Mouse (Mus musculus) spleen, postnatal 10 days (tissue): ENCODE measurements around the gene Gm43552.
A peak's percentile ranks its signal among the peaks of the same experiment; 100 is the strongest.
"Not testable (repeated sequence)": the region's sequence is repeated elsewhere in the genome, so short reads cannot be mapped to it uniquely, and the experiment has no call there.

Experiments
- DNase-seq, 2 experiments: peaks; one replicate each; pipeline ENCODE4 v3.0.0; 2021 to 2022; ENCODE audit warnings: low spot score in 2 of 2

The Gm43552 gene

DNA sequence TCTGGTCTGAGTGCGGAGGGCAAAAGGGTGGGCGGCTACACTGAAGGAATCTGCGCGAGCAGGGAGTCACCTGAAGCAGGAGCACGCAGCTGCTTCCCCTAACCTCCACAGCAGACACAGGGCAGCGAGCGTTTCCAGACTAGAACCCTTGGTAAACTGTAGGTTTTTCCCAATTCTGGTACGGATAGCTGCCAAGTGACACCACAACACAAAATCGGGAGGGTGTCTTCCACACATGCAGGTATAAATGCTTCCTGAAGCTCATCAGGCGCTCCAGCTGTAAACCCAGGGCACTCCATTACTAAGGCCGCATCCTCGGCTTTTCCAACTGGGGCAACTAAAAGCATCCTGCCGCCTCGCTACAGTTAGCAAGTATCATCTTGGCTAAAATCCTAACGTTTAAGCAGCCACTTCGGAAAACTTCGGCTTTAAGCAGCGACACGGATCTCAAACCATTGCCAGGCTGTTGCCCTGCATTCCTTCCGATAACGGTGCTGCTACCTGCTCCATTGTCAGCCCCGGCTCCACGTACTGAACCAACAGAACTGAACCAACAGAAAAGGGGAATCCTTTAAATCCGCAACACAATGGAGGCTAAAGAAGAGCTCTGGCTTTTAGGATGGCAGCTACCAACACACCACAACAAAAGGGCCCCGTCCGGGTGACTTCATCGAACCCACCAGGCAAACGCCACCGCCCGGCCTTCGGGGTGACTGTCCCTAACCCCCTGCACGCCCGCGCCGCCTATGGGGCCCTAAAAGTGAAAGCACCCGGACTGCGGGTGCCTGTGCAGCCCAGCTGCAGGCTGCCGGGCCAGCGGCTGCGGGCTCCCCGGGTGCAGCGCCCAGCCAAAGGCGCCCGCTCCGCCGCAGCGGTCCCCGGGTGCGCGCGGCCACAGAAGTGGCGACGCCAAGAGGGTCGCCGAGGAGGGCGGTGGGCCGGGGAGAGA, 592 bp downstream of the Gm43552 start:
- peak; percentile 70 to 85 for DNase-seq

DNA sequence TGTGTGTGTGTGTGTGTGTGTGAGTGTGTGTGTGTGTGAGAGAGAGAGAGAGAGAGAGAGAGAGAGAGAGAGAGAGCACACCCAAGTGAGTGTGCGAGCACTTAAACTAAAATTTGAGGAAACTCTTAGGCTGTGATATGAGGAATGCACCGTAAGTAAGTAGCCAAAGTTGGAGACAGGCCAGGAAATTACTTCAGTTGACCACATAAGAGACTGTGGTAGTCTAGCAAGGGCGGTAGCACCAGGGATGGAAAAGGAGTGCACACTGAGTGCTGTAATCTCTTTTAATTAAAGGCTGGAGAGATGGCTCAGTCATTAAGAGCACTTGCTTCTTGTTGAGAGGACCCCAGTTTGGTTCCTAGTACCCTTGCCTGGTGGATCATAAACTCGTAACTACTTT, 2.8 kb downstream of the Gm43552 start:
- DNase-seq: no peak

DNA sequence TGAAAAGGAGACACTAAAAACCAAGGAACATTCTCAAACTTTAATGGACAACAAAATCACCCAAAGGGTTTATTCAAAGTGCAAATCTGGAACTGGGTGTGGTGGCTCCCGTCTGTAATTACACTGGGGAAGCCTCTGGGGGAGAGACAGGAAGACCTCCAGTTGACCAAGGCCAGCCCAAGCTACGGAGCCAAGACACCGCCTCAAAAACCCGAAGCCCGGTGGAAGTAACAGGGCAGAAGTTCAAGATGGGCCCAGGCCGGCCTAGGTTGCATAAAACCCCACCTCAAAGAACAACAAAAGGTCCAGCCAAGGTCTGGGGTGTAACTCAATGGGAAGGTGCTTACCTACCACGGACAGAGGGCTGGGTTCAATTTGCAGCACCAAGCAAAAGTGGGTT, 3.9 kb downstream of the Gm43552 start:
- DNase-seq: peak in 1 of 2 experiments; percentile 25

DNA sequence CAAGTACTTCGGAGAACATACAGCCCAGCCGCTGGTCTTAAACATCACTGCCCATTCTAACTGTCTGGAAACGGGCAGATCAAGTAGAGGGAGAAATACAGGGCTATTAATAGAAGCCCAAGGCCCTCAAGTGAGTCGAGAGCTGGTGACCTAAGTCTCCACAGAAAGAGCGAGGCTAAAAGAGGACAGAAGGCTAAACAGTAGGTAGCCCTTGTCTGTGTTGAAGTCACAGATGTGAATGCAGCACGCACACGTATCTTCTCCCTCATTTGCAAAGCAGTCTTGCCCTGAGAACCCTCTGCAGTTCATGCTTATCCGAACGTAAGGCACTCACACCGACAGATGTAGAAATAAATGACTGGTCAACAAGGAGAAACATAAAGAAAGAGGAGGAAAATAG, 5.3 kb downstream of the Gm43552 start:
- no peak for DNase-seq

DNA sequence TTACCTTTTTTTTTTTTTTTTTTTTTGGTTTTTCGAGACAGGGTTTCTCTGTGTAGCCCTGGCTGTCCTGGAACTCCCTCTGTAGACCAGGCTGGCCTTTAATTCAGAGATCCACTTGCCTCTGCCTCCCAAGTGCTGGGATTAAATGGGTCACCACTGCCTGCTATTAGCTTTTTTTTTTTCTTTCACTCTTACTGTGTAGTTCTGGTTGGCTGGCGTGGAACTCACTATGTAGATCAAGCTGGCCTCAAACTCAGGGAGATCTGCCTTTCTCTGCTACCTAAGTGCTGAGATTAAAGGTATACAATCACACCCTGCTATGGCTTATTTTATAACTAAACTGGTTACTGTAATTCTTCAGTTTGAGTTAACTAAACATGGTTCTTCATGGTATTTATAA, 6.1 kb downstream of the Gm43552 start:
- DNase-seq: no peak

DNA sequence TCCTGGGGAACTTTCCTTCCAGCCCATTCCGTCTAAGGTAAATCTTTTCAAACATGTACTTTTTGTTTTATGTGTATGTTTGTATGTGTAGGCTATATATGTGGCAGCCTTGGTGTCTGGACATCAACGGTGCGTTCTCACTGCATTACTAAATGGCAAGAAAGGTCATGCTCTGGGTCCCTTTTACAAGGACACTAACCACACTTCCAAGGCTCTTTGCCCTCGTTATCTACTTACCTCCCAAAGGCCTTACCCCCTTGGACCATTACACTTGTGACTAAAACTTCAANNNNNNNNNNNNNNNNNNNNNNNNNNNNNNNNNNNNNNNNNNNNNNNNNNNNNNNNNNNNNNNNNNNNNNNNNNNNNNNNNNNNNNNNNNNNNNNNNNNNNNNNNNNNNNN, 9.6 kb downstream of the Gm43552 start:
- DNase-seq: no peak

DNA sequence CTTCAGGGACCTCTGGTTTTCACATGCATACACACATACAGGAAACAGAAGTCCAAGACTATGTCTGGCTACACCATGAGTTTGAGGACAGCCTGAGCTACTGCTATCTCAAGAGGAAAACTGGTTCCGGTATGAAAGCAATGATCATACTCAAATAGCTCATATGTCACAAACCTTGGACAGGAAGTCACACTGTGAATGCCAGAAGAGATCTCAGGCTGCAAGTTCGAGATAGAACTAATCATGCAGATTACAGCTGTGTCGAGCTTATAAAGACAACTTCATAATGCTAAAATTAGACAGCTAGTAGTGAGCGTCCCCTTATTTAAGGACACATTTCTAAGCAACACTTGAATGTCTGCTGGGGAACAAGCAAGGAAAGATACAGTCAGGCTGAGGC, 12.1 kb downstream of the Gm43552 start:
- DNase-seq: no peak

DNA sequence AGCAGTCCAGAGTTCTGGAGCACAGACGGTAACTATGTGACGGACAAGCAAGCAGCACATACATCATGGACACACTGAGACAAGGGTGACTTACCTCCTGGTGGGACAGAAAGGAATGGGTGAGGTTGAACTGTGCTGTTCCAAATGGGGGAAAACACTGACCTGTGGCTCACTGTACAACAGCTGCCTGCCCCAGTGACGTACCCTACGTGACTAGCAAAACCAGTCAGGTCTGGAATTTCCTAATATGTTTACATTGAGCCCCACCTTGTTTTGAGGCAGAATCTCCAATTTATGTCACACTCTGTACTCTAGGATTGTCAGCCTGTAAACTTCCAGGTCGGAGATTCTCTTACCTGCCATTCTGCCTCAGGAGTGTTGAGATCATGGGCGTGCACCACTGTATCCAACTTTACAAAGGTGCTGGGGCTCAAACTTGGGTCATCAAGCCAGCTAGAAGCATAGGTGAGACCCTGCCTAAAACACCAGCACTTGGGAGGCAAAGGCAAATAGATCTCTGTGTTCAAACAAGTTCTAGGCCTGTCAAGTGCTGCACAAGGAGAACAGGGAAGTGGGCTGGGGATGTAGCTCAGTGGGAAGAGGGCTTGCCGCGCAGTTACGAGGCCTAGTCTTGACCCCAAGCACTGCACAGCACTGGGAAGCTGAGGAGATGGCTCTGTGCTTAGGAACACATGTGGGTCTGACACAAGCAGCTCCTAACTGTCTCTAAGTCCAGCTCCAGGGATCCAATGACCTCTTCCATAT, 12.8 kb downstream of the Gm43552 start:
- DNase-seq: no peak

DNA sequence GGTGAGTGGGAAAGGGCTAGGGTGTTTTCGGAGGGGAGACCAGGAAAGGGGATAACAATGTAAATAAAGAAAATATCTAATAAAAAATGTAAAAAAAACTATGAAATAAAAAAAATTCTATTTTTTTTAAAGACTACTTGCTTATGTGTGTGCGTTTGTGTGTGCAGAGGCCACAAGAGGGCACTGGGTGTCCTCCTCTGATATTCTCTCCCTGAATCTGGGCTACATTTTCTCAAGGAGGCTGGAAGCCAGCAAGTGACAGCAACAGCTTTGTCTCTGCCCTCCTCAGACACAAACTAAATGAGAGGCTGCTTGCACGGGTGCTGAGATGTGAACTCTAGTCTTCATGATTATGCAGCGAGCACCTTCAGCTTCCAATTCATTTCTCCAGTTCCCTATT, 14.4 kb downstream of the Gm43552 start:
- peak in 1 of 2 experiments; percentile 52 for DNase-seq

DNA sequence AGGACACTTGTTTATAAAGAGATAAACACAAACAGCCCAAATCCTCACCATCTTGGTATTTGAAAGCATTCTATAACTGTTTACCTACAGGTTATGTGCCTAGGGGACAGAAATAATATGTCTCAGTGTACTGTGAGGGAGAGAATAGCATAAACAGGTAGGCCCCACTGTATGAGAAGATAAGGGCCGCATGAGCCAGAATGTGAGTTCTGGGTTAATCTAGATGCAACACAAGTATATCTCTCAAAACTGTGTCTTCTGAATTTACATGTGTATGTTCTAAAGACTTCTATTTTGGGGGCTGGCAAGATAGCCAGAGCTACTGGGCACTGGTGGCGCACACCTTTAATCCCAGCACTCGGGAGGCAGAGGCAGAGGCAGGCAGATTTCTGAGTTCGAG, 15.9 kb downstream of the Gm43552 start:
- not testable (repeated sequence) for DNase-seq

DNA sequence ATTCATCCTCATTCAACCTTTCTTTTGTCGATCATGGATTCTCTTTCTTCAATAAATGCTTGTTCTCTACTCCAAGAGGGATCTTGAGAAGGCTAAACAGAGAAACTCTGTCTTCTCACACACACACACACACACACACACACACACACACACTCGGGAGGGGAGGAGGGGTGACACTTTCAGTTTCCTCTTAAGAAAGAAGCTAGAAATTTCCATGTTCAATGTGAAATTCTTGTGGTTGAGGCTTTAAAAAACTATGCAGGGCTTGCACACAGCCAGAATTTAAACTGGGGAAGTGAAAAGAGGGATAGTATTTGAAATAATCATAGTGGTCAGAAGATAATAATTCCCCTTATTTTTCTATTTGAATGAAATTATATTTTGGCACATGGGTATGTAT, 16.8 kb downstream of the Gm43552 start:
- DNase-seq: peak in 1 of 2 experiments; percentile 44

DNA sequence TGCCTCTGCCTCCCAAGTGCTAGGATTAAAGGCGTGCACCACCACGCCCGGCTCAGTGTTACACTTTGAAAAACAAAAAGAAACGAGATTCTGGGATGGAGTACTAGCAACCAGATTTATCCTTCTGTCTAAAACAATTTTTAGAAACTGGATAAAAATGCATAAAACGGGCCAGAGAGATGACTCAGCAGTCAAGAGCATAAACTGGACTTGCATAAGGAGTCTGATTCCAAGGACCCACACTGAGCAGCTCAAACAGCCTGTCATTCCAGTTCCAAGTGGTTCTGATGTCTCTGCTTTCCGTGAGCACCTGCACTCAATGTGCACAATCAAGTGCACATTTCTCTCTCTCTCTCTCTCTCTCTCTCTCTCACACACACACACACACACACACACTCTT, 22.9 kb downstream of the Gm43552 start:
- no peak for DNase-seq

DNA sequence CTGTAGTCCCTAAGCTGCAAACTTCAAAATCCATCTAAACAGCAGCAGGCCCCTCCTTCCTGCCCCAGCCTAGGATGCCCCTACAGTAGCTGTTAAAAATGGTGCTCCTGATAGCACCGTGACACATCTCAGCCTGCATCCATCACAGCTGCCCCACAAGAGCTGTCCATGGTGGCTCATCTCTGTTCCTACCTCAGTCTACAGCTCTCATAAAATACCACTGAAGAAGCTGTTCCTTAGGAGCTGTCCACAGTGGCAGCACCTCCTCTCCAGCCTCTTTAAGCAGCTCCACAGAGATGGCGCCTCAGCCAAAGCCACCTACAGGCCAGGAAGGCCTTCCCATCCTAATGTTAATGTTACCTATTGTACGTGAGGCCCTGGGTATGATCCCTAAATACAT, 25.7 kb downstream of the Gm43552 start:
- no peak for DNase-seq

DNA sequence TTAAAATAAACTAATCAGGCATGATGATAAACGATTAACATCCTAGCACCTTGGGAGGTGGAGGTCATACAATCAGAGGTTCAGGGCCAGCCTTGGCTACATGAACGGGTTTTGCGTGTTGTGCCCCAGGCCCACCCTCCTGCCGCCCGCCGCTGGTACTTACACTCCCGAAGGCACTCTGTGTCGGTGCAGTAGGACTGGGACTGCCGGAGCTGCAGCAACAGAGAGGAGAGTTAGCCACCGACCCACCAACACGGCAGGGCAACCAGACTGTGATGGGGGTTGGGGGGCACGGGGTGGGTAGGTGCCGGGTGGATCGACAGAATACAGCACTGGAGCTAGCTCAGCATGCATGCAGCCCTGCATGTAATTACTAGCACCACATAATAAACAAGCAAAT, 32.3 kb downstream of the Gm43552 start:
- no peak for DNase-seq

DNA sequence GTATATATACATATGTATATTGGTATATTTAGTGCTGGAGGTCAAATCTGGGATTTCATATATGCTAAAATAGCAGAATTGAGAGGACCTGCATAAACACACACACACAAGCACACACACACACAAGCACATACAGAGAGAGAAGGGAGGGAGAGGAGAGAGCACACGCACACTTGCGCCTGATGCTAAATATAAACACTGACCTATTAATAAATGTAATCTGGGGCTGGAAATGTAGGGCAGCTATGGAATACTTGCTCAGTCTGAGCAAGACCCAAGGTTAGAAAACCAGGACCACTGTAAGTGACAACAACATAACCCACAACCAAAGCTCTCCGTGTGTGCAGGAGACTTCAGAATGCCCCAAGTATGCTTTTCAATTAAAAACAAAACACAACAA, 33.2 kb downstream of the Gm43552 start:
- no peak for DNase-seq

DNA sequence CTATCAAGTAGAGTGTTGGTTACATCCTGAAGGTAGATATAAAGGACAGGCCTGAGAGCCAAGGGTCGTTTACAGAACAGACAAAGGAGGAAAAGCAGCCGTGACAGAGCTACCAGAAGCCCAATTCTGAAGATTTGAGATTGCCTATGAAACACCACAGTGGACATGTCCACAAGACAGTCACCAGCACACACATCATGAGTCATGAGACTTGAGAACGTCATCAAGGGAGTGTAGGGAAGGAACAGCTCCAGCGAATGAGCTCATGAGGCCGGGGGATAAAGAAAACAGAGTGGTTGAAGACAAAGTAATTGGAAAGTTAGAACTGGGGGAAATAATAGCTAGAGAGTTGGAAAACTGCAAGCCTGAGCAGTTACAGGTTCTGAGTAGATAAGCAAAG, 34.8 kb downstream of the Gm43552 start:
- no peak for DNase-seq

DNA sequence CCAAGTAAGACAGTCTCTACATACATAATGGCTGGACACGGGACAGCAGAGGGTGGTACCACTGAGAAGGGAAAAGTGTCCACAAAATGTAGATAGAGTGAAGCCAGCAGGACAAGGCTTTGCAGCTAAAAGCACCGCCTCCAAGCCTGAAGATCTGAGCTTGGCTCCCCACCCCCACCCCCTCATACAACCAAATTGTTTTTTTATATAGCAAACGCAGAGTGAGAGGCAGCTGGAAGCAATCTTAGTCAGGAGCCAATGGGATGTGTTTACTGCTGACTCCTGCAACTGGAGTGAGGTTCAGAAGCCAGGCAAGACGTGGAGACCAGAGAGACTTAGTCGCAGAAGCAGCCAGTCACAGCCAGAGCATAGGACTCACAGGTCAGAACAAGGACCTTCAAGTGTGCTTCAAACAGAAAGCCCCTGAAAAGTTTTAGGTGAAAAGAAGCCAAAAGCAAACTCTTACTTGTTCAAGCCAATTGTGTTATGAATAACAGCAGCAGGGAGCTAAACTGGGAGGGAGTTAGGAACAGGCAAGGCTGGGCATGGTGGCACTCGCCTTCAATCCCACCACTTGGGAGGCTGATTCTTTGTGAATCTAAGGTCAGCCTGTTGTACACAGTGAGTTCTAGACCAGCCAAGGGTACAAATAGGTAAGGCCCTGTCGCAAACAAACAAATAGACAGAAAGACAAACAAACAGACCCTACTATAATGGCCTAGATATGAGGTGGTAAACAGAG, 35.4 kb downstream of the Gm43552 start:
- no peak for DNase-seq

DNA sequence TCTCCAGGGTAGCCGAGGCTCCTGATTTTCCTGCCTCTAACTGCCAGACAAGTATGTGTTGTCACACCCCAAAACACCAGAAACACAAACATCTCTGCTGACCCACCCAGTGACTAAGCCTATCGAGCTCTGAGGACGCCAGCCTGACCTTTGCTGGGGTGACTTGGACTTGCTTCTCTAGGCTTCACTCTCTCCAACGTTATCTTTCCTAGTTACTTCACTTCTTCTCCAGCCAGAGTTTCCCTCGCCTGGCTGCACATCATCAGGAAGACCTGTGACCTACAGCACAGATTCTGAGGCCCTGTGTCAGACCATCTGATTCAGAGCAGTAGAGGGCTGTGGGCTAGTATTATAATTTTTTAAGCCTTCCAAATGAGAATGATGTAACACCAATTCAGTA, 37.9 kb downstream of the Gm43552 start:
- no peak for DNase-seq

DNA sequence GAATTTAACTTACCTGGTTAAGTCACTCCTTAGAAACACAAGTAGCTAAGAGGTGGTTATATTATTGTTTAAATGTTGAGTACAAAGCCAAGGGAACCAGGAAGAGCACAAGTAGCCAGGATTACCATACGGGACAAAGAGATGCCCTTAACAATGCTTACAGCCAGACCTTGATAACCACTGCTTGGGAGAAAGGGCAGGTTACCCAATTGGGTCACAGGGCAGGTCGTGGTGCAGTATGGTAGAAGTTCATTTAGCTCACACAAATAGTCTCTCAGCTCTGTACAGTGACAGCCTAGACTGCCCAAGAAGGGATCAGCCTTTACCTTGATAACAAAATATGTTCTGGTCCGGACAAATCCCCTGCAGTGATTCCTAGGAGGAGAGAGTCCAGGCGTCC, 43.7 kb downstream of the Gm43552 start:
- no peak for DNase-seq

DNA sequence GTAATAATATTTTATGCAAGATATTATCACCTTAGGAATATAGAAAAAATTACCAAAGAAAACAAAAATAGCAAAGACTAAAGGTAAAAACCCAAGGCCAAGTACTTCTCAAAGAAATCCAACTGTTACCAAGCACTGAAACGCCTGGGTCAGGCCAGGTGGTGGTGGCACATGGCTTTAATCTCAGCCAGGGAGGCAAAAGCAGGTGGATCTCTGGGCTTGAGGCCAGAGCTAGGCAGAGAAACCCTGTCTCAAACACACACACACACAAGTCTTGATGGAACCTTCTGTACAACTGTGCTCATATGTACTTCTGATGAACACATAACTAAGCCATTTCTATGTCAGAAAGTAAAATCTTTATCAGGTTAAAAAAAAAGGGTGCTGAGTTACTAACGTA, 44.8 kb downstream of the Gm43552 start:
- no peak for DNase-seq

DNA sequence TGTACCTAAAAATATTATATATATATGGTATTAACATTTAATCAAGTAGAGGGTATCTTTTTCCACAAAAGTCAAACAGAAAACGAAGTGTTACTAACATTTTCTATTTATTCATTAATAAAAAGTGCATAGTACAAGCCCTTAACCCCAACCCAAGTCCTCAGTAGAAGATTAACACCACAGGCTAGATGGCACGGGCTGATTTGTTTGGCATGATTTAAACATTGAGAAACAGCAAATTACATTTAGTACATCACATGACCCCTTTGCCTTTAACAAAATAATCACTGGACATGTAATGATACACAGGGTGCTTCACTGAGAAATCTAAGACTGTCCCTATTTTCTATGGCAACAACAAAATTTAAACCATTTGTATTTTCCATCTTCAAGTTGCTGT, 45.9 kb downstream of the Gm43552 start:
- no peak for DNase-seq

DNA sequence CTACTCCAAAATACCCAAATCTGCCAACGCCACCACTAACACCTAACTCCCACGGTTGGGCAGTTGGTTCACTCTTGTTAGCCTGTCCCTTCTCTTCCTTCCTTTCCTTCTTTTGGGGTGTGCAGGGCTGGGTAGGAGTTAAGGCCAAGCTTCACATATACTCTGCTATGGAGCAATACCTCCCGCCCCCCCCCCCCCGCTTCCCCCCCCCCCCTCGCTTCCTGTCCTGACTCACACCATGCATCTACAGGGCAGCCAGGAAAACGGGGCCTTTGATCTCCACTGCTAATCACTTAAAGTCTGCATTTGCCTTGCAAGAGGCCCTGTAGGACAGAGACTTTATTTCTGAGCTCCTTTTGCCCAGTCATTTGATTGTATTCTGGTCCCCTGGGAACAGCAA, 47.7 kb downstream of the Gm43552 start:
- no peak for DNase-seq
